ENCODE assay signal across 8 mouse cellular contexts in genomic region chr9:66611478-66612093, GRCm38 (mm10). TPM values are rescaled to one million over a fixed set of nuclear protein-coding genes. Genes with fewer than 3 reads are reported as not detected.
DNase-seq lines count a peak whose midpoint lies in the region; ATAC-seq lines count a peak whose summit lies in the region.

No protein-coding gene starts in this region.

- intact Hi-C loops in left cerebral cortex, postnatal 10 days (cut with DNase I): no loop called here

- DNase-seq in WW6 (ENCODE audit: low read depth, low spot score): peak; percentile 56
- DNase-seq in gastrocnemius, postnatal 10 days: peak; percentile 95
- DNase-seq in left cerebral cortex, postnatal 10 days (ENCODE audit: extremely low spot score in 1 of 2, low spot score in 2 of 2): peak; percentile 77 to 93
- DNase-seq in right cerebral cortex, postnatal 14 days: peak; percentile 93
- DNase-seq in urinary bladder, postnatal 25 days (ENCODE audit: low spot score): peak; percentile 92

- ATAC-seq in common myeloid progenitor, adult 5-6 weeks (replicated peaks; ENCODE audit: low read depth, poor library complexity, severe bottlenecking): peak; percentile 97
- ATAC-seq in inflammation-experienced regulatory T-cells, adult 6 months: peak; percentile 57
- peak; percentile 98 for ATAC-seq in megakaryocyte-erythroid progenitor cell, adult 5-6 weeks (replicated peaks; ENCODE audit: low FRiP score, low TSS enrichment, poor library complexity, severe bottlenecking)

RNA-seq across cellular contexts. Expression of gene Usp3, which starts 18.6 kb away (rescaled TPM):
- total RNA-seq in common myeloid progenitor, adult 5-6 weeks (2017): 54.7 and 81.8 TPM in 2 replicates
- 10 to 100 TPM; 23.1 to 29.7 TPM for total RNA-seq in gastrocnemius, postnatal 10 days (2021)
- 100 to 1,000 TPM in 1 of 3 experiments, 10 to 100 TPM in 2; 82.2 to 141 (median 98.8) TPM for polyA plus RNA-seq in inflammation-experienced regulatory T-cells, adult 6 months (2017; shearing (Covaris generic))
- total RNA-seq in left cerebral cortex, postnatal 10 days (2021): 10 to 100 TPM; 29.5 to 37.2 TPM
- 39.0 and 59.5 TPM in 2 replicates for total RNA-seq in megakaryocyte-erythroid progenitor cell, adult 5-6 weeks (2014; fragmentation: Nextera tagmentation)
- total RNA-seq in megakaryocyte-erythroid progenitor cell, adult 5-6 weeks (2017): 29.6 and 32.4 TPM in 2 replicates

Comparison
In these comparisons a context has a peak if more than half of its experiments do, and no peak if none do; other contexts are left out.
1. Peak in every context shown above with its lines: DNase-seq and ATAC-seq.